Mouse (Mus musculus): ENCODE data around the gene Sema7a. TPM values are rescaled to one million over a fixed set of nuclear protein-coding genes. Genes with fewer than 3 reads are reported as not detected.

The Sema7a gene
- total and polyA plus RNA-seq, 2 experiments from 2014 or later, result 3.2 to 27.2 TPM

DNA sequence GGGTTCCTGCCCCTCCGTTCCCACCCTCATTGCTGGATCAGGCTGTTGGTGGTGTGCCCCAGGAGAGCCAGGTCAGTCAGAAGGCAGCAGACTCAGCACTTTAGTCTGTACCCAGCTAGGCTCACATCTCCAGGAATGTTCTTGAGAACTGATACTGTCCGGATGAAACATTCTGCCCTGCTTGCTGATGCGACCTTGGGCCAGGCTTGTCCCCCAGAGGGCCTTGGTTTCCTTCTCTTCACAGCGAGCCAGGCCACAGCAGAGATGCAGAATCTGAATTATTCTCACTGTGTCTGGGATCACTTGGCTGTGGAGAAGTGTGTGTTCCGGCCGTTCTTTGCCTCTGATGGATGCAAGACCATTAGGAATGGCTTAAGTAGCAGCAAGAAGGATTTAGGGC lies 12.1 kb downstream of the Sema7a start:
- Histone ChIP-seq H3K4me3 (ENCODE audit: low read depth, low read length) (no peak overlapping the region), H3K9ac (no peak overlapping the region), H3K36me3 (ENCODE audit: insufficient read depth) (peaks cover 27% of the 10 kb centered on the region), H3K9me3 (ENCODE audit: low read length) (no peaks in the 10 kb centered on the region), H3K27ac (ENCODE audit: low read depth, low read length) (no peak overlapping the region), H3K4me1 (ENCODE audit: insufficient read depth) (peaks cover 18% of the 10 kb centered on the region; the same call in 1 of the 2 replicates), H3K4me2 (ENCODE audit: low read depth) (no peak overlapping the region), H3K27me3 (ENCODE audit: insufficient read depth, low read length) (no peaks in the 10 kb centered on the region)
- DNase-seq, result no peak
- 78% methylated on average over 6 of the region's 6 CpGs for WGBS
- ATAC-seq, result no peak
- TF ChIP-seq CTCF (IDR thresholded peaks at IDR 0.05; ENCODE audit: low read depth), result no peak

DNA sequence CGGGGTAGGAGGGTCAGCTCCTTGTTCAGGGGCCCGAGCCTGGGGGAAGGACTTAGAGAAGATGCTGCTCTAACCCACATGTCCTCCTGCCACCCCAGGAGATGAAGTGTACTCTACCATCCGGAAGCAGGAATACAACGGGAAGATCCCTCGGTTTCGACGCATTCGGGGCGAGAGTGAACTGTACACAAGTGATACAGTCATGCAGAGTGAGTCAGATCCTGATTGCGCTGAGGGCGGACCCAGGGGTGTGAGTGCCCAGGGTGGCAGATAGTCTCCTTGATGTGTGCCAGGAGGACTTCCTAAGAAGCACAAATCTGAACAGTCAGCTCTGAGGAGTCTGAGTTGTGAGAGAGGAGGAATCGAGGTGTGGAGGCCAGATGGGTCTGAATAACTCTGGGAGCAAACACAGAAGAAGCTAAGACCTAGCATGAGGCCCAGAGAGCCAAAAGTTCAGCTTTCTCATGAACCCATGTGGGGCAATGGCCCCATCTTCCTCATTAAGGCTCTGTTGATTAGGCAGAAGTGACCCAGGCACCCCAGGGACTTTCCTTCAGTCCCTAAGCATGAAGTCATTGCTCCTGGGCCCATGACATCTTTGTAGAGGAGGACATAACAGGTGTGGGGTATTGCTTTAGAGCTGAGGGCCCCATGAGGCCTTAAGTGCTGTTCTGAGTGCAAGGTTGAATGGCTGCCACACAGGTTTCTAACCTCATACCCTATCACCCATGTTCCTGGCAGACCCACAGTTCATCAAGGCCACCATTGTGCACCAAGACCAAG lies 15.2 kb downstream of the Sema7a start:
- DNase-seq, result no peak
- ATAC-seq, result no peak
- no peak overlapping the region for H3K4me3 ChIP-seq (ENCODE audit: low read depth, low read length)
- no peak for TF ChIP-seq CTCF (IDR thresholded peaks at IDR 0.05; ENCODE audit: low read depth)
- peaks cover 3% of the 10 kb centered on the region; the same call in 1 of the 2 replicates for H3K4me1 ChIP-seq (ENCODE audit: insufficient read depth)
- peaks cover 51% of the 10 kb centered on the region for H3K36me3 ChIP-seq (ENCODE audit: insufficient read depth)
- H3K27me3 ChIP-seq (ENCODE audit: insufficient read depth, low read length), result no peaks in the 10 kb centered on the region
- H3K9ac ChIP-seq, result no peak overlapping the region
- no peak overlapping the region for H3K27ac ChIP-seq (ENCODE audit: low read depth, low read length)
- no peaks in the 10 kb centered on the region for H3K9me3 ChIP-seq (ENCODE audit: low read length)
- H3K4me2 ChIP-seq (ENCODE audit: low read depth), result no peak overlapping the region
- WGBS, result 91% methylated on average over 12 of the region's 12 CpGs

DNA sequence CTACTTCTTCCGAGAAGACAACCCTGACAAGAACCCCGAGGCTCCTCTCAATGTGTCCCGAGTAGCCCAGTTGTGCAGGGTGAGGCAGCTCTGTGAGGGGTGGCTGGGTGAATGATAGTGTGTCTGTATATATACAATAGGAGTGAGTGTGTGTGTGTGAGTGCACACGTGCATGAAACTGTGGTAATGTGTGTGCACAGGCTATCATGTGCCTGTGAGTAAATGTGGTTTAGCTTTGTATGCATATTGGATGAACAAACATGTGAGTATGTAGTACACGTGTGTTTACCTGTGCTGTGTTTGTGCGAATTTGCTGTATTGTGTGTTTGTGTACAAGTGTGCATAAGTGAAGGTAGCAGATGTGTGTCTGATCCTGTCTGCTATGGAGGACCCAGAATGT lies 15.9 kb downstream of the Sema7a start:
- peaks cover 57% of the 10 kb centered on the region for H3K36me3 ChIP-seq (ENCODE audit: insufficient read depth)
- no peak for TF ChIP-seq CTCF (IDR thresholded peaks at IDR 0.05; ENCODE audit: low read depth)
- no peak overlapping the region for H3K4me3 ChIP-seq (ENCODE audit: low read depth, low read length)
- WGBS, result 88% methylated on average over 6 of the region's 6 CpGs
- H3K4me1 ChIP-seq (ENCODE audit: insufficient read depth), result no peaks in the 10 kb centered on the region; the same call in 1 of the 2 replicates
- no peak for ATAC-seq
- no peaks in the 10 kb centered on the region for H3K9me3 ChIP-seq (ENCODE audit: low read length)
- H3K9ac ChIP-seq, result no peak overlapping the region
- no peak overlapping the region for H3K27ac ChIP-seq (ENCODE audit: low read depth, low read length)
- no peaks in the 10 kb centered on the region for H3K27me3 ChIP-seq (ENCODE audit: insufficient read depth, low read length)
- no peak for DNase-seq
- no peak overlapping the region for H3K4me2 ChIP-seq (ENCODE audit: low read depth)

DNA sequence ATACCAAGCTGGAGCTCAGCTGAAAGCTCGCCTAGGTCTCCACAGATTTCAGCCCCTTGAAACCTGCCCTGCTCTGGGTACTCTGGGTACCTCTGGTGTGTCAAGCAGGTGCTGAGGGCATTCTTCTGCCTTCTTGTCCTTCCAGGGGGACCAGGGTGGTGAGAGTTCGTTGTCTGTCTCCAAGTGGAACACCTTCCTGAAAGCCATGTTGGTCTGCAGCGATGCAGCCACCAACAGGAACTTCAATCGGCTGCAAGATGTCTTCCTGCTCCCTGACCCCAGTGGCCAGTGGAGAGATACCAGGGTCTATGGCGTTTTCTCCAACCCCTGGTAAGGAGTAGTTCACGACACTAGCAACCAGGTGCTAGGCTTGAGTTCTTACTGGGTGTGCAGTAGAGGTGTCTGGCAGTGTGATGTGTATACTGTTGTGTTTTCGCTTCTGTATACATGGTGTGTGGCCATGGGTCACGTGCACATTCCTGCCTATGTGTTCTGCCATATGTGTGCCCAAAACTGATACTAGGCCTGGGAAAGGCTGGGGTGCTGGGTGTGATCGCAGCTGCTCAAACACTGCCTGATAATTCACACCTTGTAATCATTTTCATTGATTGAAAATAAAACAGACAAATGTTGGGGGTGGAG lies 16.4 kb downstream of the Sema7a start:
- Histone ChIP-seq H3K9me3 (ENCODE audit: low read length) (no peaks in the 10 kb centered on the region), H3K4me2 (ENCODE audit: low read depth) (no peak overlapping the region), H3K36me3 (ENCODE audit: insufficient read depth) (peaks cover 62% of the 10 kb centered on the region), H3K4me1 (ENCODE audit: insufficient read depth) (no peaks in the 10 kb centered on the region), H3K9ac (no peak overlapping the region), H3K4me3 (ENCODE audit: low read depth, low read length) (no peak overlapping the region), H3K27ac (ENCODE audit: low read depth, low read length) (no peak overlapping the region), H3K27me3 (ENCODE audit: insufficient read depth, low read length) (no peaks in the 10 kb centered on the region)
- DNase-seq, result no peak
- TF ChIP-seq CTCF (IDR thresholded peaks at IDR 0.05; ENCODE audit: low read depth), result no peak
- no peak for ATAC-seq
- WGBS, result 92% methylated on average over 9 of the region's 9 CpGs

DNA sequence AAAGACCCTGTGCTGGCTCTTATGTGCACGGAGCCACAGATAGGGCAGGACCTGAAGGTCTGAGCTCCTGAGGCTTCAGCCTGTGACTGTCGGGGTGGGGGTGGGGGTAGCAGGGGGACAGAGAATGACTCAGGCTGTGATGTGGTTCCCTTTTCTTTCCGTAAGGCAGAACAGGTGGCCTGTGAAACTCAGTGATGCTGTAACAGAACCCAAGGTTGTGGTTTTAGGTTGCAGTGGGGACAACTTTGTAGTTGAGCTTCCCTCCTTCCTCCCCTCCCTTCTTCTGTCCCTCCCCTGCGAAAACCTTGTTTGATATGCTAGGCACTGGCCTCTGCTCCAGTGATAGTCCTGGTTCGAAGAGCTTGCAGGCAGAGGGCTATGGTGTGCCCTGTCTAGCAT lies 16.9 kb downstream of the Sema7a start:
- Histone ChIP-seq H3K4me2 (ENCODE audit: low read depth) (no peak overlapping the region), H3K27ac (ENCODE audit: low read depth, low read length) (no peak overlapping the region), H3K9me3 (ENCODE audit: low read length) (no peaks in the 10 kb centered on the region), H3K27me3 (ENCODE audit: insufficient read depth, low read length) (no peaks in the 10 kb centered on the region), H3K4me3 (ENCODE audit: low read depth, low read length) (no peak overlapping the region), H3K36me3 (ENCODE audit: insufficient read depth) (peaks cover 67% of the 10 kb centered on the region), H3K4me1 (ENCODE audit: insufficient read depth) (no peaks in the 10 kb centered on the region), H3K9ac (no peak overlapping the region)
- 85% methylated on average over 5 of the region's 5 CpGs for WGBS
- no peak for TF ChIP-seq CTCF (IDR thresholded peaks at IDR 0.05; ENCODE audit: low read depth)
- DNase-seq, result no peak
- no peak for ATAC-seq

DNA sequence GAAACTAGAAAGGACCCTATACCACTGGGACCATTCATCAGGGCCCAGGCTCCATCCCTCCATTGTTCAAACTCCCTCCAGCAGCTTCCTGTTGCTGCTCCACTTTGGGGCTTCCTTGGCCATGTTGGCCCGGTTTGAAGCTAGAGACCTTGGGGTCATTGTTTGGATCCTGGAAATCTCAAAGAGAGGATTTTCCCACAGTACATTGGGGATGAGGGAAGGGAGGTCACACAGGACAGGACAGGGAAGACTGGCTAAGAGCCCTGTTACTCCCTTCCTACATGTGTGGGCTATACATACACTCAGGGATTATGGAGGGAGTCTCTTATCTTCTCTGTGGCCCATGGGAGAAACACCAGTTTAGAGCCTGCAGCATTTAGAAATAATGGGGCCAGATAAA lies 18.7 kb downstream of the Sema7a start:
- Histone ChIP-seq H3K9me3 (ENCODE audit: low read length) (no peaks in the 10 kb centered on the region), H3K36me3 (ENCODE audit: insufficient read depth) (peaks cover 71% of the 10 kb centered on the region)

DNA sequence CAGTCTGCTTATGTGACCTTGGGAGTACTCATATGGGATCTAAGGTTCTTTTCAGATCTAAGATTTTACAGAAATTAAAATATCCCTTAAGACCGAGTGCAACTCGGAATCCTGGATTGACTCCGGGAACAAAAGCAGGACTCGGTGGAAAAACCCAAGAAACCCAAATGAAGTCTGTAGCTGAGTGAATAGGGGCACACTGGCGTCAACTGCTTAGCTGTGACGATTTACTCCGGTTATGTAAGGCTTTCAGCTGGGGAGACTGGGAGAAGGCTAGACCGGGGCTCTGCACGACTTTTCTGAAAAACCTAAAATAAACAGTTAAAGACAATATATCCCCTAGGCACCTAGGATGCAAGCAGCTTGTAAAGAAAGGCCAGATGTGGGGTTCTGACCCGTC lies 19.5 kb downstream of the Sema7a start:
- H3K27ac ChIP-seq (ENCODE audit: low read depth, low read length), result no peak overlapping the region
- H3K27me3 ChIP-seq (ENCODE audit: insufficient read depth, low read length), result no peaks in the 10 kb centered on the region
- no peaks in the 10 kb centered on the region for H3K9me3 ChIP-seq (ENCODE audit: low read length)
- H3K4me3 ChIP-seq (ENCODE audit: low read depth, low read length), result no peak overlapping the region
- WGBS, result 82% methylated on average over 10 of the region's 10 CpGs
- TF ChIP-seq CTCF (IDR thresholded peaks at IDR 0.05; ENCODE audit: low read depth), result no peak
- peaks cover 69% of the 10 kb centered on the region for H3K36me3 ChIP-seq (ENCODE audit: insufficient read depth)
- H3K9ac ChIP-seq, result no peak overlapping the region
- no peaks in the 10 kb centered on the region for H3K4me1 ChIP-seq (ENCODE audit: insufficient read depth)
- DNase-seq (no peak), ATAC-seq (no peak)
- no peak overlapping the region for H3K4me2 ChIP-seq (ENCODE audit: low read depth)

More for the DNA sequence above, 18.7 kb downstream of the Sema7a start:
- H3K4me1 ChIP-seq (ENCODE audit: insufficient read depth), result no peaks in the 10 kb centered on the region
- no peak overlapping the region for H3K9ac ChIP-seq
- H3K27me3 ChIP-seq (ENCODE audit: insufficient read depth, low read length), result no peaks in the 10 kb centered on the region
- no peak overlapping the region for H3K4me3 ChIP-seq (ENCODE audit: low read depth, low read length)
- H3K4me2 ChIP-seq (ENCODE audit: low read depth), result no peak overlapping the region
- TF ChIP-seq CTCF (IDR thresholded peaks at IDR 0.05; ENCODE audit: low read depth), result no peak
- DNase-seq (no peak), ATAC-seq (no peak)
- 83% methylated on average over 1 of the region's 1 CpGs for WGBS
- no peak overlapping the region for H3K27ac ChIP-seq (ENCODE audit: low read depth, low read length)

Measured in forebrain, postnatal 0 days (tissue).